Mouse (Mus musculus) kidney, postnatal 36 days (tissue): ENCODE results near the gene Hspbp1.

Experiments used
- DNase-seq, 2 experiments: peaks; one replicate each; pipeline ENCODE4 v3.0.0; 2021 to 2022; ENCODE audit warnings: mixed read lengths in 2 of 2

The Hspbp1 gene

GRCm38 (mm10) chr7:4630198-4630597, 54.7 kb downstream of the Hspbp1 start:
- peak; percentile 49 to 70 for DNase-seq

DNA sequence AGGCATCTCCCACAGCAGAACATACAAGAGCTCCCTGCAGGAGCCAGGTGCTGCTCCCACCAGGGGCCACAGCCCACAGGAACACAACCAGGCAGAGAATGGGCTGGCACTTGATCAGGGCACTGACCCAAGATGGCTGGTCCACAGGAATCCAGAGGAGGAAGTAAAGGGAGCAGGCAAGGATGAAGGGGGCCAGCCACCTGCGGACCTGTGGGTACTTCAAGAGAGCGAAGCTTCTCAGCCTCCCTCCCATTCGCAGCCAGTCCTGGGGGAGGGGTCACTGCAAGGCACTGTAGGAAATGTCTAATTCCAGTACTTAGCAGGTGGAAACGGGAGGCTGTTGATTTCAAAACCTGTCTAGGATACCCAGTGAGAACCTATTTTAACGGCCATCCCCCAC, 55.3 kb downstream of the Hspbp1 start:
- no peak for DNase-seq

DNA sequence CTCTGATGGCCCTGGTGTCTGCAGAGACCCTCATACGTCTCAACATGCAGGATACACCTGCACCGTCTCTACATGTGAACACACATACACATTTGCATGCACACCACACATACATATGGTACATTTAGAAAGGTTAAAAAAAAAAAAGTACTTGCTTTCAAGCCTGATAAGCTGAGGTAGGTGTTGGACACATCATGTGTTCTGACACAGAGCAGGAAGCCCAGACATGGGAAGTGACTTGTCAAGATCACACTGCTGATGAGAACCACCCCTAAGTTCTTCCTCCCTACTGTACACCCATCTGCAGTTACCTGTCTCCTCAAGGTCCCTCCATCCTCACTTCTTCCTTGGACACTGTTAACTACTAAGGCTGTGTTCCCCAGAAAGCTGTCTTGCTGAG, 58.9 kb downstream of the Hspbp1 start:
- DNase-seq: no peak

GRCm38 (mm10) chr7:4624343-4624742, 60.5 kb downstream of the Hspbp1 start:
- peak; percentile 12 to 49 for DNase-seq

- DNase-seq: peak; percentile 62 to 83
Observed at GRCm38 (mm10) chr7:4623544-4624189, 61.2 kb downstream of the Hspbp1 start.

DNA sequence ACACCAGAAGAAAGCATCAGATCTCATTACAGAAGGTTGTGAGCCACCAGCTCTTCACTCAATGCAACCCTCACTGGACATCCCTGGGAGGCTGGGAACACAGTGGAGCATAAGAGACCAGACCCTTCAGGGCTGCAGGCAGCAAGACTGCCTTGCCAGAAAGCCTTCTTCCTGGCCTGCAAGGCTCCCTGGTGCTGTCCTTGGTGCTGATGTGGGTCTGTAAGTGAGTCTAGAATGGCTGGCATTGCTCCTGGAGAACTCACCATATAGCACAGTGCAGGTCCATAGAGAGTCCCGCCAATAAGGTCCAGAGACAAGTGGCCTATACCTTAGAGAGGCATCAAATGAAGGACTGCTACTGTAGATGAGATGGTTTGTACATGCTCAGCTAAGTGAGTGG, 64.9 kb downstream of the Hspbp1 start:
- peak; percentile 27 to 79 for DNase-seq

GRCm38 (mm10) chr7:4613740-4614403, 71.0 kb downstream of the Hspbp1 start:
- peak; percentile 48 to 49 for DNase-seq

GRCm38 (mm10) chr7:4612956-4613355, 71.9 kb downstream of the Hspbp1 start:
- DNase-seq: no peak

GRCm38 (mm10) chr7:4612386-4612785, 72.5 kb downstream of the Hspbp1 start:
- DNase-seq: no peak

GRCm38 (mm10) chr7:4611921-4612341, 72.9 kb downstream of the Hspbp1 start:
- DNase-seq: no peak

DNA sequence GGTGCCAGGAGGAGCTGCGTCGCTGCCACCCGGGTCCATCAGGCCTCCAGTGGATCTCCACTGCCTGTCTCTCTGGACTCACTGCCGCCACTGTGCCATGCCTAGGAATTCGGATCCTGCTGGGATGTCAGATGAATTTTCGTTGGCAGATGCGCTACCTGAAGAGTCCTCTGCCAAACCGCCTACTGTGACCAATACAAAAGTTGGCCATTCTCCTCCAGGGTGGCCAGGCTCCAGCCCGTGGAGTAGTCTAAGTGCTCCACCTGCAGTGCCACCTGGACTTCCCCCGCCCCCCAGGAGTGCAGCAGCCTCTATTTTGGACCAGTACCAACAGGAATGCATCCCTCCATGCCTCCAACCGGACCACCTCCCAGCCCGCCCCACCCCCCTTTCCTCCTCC, 73.4 kb downstream of the Hspbp1 start:
- no peak for DNase-seq
